Mouse (Mus musculus) thymus, postnatal 0 days (tissue): Measurements from ENCODE around the gene Cacng5. TPM values are rescaled to one million over a fixed set of nuclear protein-coding genes. Genes with fewer than 3 reads are reported as not detected.
A peak's percentile ranks its signal among the peaks of the same experiment; 100 is the strongest.

Experiments
- DNase-seq: peaks from one replicate; pipeline ENCODE4 v3.0.0-alpha.2; 2015; ENCODE audit warnings: low spot score
- polyA plus RNA-seq: library from polyadenylated mRNA; unstranded; fragments of >200 nt; fragmentation: Nextera tagmentation; extraction: Ambion mirVana; gene quantifications from 2 replicates; pipeline ENCODE4 v1.2.1, GENCODE M21; 2015

Gene Cacng5
- polyA plus RNA-seq, 1 experiment from 2014 or later: not detected

DNA sequence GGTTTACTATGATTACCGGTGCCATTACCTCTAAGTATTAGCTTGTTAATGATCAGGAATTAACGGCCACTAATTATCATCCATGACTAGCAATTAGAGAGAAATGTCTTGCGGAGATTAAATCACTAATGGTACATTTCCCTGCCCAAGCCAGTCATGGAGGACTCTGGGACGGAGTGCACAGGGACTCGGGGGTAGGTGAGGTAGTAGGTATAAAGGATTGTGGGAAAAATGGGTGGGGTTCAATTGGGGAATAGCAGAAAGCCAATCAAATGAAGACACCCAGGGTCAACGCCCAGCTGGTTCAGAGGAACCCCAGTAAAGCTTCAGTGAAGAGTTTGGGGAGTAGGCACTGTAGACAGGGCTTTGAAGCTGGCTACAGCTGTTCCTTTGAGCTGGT, 27.5 kb downstream of the Cacng5 start:
- DNase-seq: no peak

DNA sequence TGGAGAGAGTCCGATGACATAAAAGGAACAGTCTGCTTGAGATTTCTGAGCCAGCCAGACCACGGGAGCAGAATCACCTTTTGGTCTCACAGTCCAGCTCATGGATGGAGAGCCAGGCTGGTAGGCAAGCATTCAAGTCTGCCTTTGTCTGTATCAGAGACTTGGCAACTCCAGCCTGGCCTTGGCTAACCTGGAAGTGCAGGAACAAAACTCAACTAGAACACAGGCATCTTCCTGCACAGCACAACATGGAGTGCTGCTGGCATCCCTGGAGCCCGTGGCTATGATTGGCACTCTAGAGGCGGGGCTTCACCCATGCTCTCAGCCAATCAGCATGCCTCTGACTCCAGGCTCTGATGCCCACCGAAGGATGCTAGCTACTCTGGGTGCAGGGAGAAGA, 38.0 kb downstream of the Cacng5 start:
- no peak for DNase-seq

DNA sequence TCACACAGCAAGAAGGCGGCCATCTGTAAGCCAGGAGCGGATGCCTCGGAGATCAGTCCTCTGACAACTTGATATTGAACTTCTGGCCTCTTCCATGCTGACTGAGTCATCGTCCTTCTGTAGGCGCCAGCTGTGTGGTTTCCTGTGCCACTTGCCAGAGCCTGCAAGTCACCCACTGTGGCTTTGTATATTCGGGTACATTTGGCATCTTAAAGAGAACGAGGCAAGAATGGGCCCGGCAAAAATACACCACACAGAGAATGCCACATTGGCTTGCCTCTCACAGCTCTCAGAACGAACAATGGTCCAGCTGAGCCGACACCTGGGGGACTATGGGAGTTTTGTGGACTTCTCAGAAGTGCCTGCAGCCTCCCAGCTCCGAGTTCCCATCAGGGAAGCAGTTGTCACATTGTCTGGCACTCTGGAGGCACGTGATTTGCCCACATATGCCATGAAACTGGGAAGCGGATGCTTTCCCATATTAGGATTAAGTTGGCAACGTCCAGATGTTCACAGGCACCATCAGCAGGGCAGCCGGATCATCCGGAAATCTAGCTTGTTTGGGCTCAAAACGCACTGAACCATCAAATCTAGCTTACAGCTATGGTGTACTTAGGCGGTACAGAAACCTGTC, 38.9 kb downstream of the Cacng5 start:
- DNase-seq: no peak

DNA sequence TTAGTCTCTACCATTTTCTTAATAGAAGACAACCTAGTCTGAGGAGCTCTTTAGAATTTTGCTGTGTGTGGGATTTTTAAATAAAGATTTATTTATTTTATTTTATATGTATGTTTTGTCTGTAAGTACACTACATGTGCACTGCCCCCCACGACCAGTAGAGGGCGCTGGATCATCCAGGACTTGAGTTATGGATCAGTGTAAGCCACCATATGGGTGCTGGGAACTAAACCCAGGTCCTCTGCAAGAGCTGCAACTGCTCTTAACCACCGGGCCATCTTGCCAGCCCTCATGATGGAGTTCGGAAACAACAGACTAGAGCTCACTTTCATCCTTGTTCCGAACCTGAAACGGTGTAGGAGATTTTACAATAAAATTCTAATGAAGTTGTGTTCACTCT, 42.1 kb downstream of the Cacng5 start:
- DNase-seq: no peak

DNA sequence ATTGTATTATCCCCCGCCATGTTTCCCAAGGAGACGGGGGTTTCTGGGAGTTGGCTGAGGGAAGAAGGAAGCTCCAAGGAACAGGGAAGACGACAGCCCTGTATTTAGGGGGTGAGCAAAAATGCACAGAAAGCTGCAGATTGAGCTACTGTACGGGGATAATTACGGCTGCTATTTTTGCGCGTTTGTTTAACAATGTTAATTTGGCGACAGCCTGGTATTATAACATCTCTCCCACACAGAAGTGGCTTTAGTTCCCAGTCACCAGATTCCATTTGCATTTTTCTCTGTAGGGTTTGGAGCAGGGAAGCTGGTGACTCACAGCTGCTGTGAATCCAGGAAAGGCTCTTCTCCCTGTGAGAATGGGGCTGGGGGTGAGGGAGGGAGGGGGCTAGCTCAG, 47.3 kb downstream of the Cacng5 start:
- no peak for DNase-seq

DNA sequence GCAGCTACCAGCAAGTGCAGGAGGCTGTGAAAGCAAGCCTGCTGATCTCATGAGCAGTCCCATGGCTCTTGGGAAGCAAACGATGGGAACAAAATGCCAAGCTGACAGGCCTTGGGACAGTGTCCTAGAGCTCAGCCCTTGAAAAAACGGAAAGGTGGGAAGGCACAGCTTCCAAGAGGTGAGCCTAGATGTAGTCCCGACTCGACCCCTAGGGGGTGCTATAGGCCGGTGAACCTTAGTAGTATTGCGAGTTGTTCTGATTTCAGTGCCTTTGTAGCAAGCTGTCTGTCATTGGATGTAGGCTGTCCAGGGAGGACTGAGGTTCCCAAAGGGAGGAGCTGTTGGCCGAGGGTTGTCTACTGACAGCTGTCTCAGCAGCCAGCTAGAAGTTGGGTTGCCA, 49.7 kb downstream of the Cacng5 start:
- DNase-seq: peak; percentile 51

DNA sequence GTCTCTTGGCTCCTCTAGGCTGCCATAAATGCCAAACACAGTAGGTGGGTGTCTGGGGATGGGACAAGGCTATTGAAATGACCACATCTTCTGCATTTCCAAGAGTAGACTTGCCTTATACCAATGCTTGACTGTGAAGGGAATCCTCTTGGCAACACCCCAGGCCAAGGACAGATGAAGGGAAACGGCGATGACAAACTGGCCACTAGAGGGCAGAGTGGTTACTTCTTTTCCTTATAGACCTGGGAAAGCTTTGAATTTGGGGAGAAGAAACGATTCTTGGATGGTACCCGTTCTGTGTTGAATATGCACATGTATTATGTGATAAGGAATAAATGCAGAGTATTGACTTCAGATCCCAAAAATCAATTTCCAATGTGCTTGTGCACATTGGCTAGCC, 50.8 kb downstream of the Cacng5 start:
- DNase-seq: peak; percentile 56

DNA sequence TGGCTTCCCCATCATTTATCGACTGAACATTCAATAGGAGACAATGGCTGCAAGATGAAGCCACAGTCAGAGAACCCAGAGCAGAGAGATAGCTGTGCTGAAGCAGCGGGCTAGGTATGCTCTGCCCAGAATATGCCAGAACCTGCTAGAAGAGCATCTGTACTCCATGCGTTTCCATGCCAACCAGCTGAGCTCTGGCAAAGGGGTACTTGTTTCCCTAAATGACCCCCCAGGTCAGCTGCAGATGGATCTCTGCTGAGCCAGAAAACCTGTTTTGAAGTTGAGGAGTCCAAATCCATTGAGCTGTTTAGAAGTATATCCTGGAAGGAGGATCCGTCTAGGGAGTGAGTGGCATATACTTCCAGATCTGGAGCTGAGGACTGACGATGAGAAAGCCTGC, 53.1 kb downstream of the Cacng5 start:
- no peak for DNase-seq

DNA sequence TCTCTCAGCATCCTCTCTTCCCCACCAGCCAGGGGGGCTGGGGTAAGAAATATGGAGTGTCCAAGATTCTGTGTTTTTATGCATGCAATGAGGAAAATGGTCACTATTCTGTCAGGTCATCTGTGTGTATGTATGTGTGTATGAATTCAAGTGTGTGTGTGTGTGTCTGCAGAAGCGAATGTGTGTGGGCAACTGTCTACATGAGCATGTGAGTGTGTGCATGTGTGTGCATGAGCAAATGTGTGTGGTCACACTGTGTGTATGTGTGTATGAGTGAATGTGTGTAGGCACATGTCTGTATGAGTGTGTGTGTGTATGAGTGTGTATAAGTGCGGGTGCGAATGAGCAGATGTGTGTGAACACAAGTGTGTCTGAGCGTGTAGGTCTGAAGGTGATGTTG, 55.0 kb downstream of the Cacng5 start:
- no peak for DNase-seq

DNA sequence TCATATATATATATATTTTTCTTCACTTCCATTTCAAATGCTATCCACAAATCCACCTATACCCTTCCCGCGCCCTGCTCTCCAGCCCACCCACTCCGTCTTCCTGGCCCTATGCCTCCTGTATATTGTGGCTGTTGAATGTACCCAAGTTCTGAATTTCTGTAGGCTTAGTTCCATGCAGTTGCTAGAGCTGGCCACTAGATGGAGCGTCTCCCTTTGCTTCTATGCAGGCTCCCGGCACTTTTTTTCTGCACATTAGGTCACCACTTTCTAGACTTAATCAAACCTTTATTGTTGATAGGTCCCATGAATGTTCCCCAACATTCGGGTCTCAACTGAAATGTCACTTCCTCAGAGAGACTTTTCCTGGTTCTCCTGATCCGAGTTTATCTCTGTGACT, 55.6 kb downstream of the Cacng5 start:
- peak; percentile 70 for DNase-seq

DNA sequence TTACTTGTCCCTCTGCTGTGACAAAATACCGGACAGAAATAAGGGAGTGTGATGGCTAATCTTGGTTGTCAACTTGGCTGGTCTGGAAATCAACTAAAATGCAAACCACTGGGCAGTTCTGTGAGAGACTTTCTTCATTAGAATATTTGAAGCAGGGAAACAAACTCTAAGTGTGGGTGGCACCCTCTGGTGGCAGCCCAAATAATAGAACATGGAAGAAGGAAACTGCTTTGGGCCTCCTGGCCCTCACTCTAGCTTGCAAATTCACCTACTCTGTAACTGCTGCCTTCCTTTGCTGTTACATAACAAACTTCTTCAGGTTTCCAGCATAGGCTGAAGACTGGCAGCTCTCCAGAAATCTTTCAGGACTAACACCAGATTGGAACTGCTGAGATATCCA, 61.8 kb downstream of the Cacng5 start:
- peak; percentile 53 for DNase-seq

DNA sequence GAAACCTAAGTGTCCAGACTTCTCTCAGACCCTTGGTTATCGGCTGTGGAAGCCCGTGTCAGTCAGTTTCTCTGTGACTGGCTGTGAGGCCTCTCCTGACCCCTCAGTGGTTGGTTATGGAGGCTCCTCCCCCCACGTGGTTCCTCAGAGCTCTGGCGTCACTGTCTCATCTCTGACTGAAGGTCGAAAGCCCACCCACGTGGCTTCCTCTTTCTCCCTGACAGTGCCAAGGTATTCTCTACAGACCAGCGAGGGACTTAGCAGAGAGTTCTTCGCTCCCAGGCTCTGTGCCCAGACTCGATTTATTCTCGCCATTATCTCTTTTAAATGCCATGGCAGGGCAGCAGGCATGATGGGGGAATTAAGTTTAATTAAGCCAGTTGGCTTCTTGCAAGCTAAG, 65.2 kb downstream of the Cacng5 start:
- DNase-seq: no peak

DNA sequence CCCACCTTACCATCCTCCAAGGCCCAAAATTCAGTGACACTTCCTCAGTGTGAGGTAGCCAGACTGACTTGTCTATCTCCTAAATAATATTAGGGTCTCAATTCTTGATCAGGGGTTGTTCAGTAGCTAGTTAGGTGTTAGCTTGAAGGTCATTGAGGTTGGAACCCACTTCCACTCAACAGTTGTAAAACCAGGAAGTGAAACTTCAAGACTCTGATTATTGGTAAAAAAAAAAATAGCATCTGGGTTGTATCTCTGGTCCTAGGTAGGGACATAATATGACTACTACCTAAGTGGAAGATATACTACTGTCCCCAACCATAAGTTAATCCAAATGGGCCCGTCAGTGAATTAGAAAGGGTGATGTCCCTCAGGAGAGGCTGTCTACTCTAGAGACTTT, 70.7 kb downstream of the Cacng5 start:
- DNase-seq: no peak

DNA sequence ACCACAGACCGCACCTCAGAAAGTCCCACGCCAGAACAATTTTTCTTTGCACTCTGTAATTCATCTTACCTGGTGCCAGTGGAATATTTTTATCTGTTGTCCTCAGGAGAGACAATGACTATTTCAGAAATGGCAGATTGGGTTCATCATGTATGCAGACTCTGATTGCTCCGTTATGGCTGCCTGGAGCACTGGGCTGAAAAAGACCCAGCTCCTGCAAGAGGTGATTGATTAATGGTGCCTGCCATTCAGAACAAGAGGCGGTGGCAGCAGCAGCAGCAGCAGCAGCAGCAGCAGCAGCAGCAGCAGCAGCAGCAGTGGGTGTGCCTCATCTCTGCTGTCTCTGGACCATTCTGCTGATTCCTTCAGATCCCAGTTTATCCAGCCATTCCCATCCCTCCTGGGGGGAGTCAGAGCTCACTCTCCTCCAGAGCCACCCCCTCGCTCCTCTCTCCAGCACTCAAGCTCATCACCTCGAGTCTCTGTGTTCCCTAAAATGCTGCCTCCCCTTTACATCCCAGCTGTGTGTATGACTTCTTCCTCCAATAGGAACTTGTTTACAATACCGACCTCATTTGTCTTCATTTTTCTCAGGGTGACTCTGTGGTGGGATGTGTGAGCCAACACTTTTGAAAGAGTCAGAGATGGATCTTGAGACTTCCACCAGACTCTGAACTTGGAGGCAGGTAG, 81.4 kb downstream of the Cacng5 start:
- no peak for DNase-seq

Other genes with a start within 250 kb of the Cacng5 start
- 0.90 and 0.93 TPM in 2 replicates for gene Cacng1, start 198.5 kb downstream of the Cacng5 start, polyA plus RNA-seq
- 0.50 and 0.60 TPM in 2 replicates for gene Cacng4, start 120.5 kb downstream of the Cacng5 start, polyA plus RNA-seq